In genomic region chr3:29731509-29731908, GRCm38 (mm10) we compare ENCODE assay signal across 28 mouse cellular contexts.
"Had no signal": no experiment of that assay in that cellular context is flagged by ENCODE, and none has a peak within 500 bp of the region (broad histone marks: within the 10 kb centered on the region; RNA-seq: fewer than 3 reads in every experiment).

No protein-coding gene starts in this region.

- H3K9me3 ChIP-seq: embryonic facial prominence, embryonic 10.5 days; embryonic facial prominence, embryonic 12.5 days; embryonic facial prominence, embryonic 13.5 days; embryonic facial prominence, embryonic 15.5 days; forebrain, embryonic 10.5 days; forebrain, embryonic 12.5 days; forebrain, embryonic 13.5 days; forebrain, embryonic 15.5 days had no signal

- DNase-seq: cerebellum, adult 8-10 months; cerebellum, adult 9-10 months; cerebellum, adult 9-11 months; cerebellum, postnatal 10 days; cerebellum, postnatal 14 days; cerebellum, postnatal 25 days; cerebellum, postnatal 36 days; embryo, embryonic 11 days; forebrain, postnatal 0 days; gastrocnemius, adult 2 months; gastrocnemius, postnatal 10 days; gastrocnemius, postnatal 14 days; gastrocnemius, postnatal 25 days; gastrocnemius, postnatal 36 days; heart, adult 11 months; heart, adult 18-20 months; heart, adult 2 months had no signal

- H3K9ac ChIP-seq: embryonic facial prominence, embryonic 12.5 days; embryonic facial prominence, embryonic 13.5 days; embryonic facial prominence, embryonic 15.5 days; forebrain, embryonic 12.5 days; forebrain, embryonic 13.5 days; forebrain, embryonic 15.5 days; forebrain, postnatal 0 days had no signal

- H3K36me3 ChIP-seq: embryonic facial prominence, embryonic 10.5 days; embryonic facial prominence, embryonic 12.5 days; embryonic facial prominence, embryonic 13.5 days; embryonic facial prominence, embryonic 15.5 days; forebrain, embryonic 10.5 days; forebrain, embryonic 12.5 days; forebrain, embryonic 15.5 days had no signal

- H3K4me1 ChIP-seq: embryonic facial prominence, embryonic 15.5 days; forebrain, embryonic 12.5 days; forebrain, embryonic 13.5 days; forebrain, embryonic 15.5 days had no signal

- ATAC-seq: forebrain, embryonic 13.5 days; forebrain, embryonic 14.5 days; forebrain, embryonic 15.5 days; forebrain, embryonic 16.5 days; forebrain, postnatal 0 days had no signal

- H3K4me3 ChIP-seq: embryonic facial prominence, embryonic 10.5 days; embryonic facial prominence, embryonic 12.5 days; embryonic facial prominence, embryonic 13.5 days; embryonic facial prominence, embryonic 15.5 days; erythroblast, embryonic 14.5 days; forebrain, embryonic 10.5 days; forebrain, embryonic 12.5 days; forebrain, embryonic 13.5 days; forebrain, embryonic 15.5 days; gastrocnemius, adult 2 months; heart, adult 2 months had no signal

- H3K4me2 ChIP-seq: embryonic facial prominence, embryonic 12.5 days; embryonic facial prominence, embryonic 13.5 days; embryonic facial prominence, embryonic 15.5 days; forebrain, embryonic 12.5 days; forebrain, embryonic 13.5 days; forebrain, embryonic 15.5 days had no signal

- H3K27me3 ChIP-seq: embryonic facial prominence, embryonic 12.5 days; forebrain, embryonic 13.5 days; forebrain, embryonic 15.5 days had no signal

- H3K27ac ChIP-seq: embryonic facial prominence, embryonic 10.5 days; embryonic facial prominence, embryonic 12.5 days; embryonic facial prominence, embryonic 13.5 days; embryonic facial prominence, embryonic 15.5 days; forebrain, embryonic 10.5 days; forebrain, embryonic 12.5 days; forebrain, embryonic 13.5 days; forebrain, embryonic 15.5 days; gastrocnemius, adult 2 months; heart, adult 2 months had no signal
